In the genomic region with DNA sequence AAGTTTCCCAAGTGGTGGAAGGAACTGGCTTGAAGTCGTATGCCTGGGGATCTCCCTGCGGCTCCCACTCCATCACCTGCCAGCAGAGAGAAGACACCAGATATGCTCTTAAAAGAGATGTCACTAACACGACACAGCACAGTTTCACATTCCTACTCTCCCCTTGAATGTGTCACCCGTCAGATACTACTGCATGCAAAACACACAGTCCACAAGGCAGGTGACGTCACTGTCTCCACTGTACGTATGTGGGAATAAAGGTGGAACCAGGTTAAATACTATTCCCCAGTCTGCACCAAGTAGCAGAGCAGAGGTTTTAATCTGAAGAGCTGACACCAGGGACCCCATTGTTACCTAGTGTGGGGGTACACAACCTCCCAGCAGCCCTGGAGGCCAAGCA, we compare ENCODE assay signal across 20 mouse cellular contexts. TPM values are rescaled to one million over a fixed set of nuclear protein-coding genes. Genes with fewer than 3 reads are reported as not detected.
DNase-seq lines count a peak whose midpoint lies in the region; ATAC-seq and TF ChIP-seq lines count a peak whose summit lies in the region.
"Had no signal": no experiment of that assay in that cellular context is flagged by ENCODE, and none has a peak within 500 bp of the region (broad histone marks: within the 10 kb centered on the region; RNA-seq: fewer than 3 reads in every experiment).

No protein-coding gene starts in this region.

- in situ Hi-C loops in CH12.LX (cut with MboI; ENCODE audit: low pct_ligation_motif_present, low pct_unique_long_range_greater_than_20kb, low sequenced_read_pairs) = no loop called here

- H3K4me1 ChIP-seq in heart, embryonic 11.5 days (ENCODE audit: control insufficient read depth, insufficient read depth, low read length) = no peaks in the 10 kb centered on the region
- H3K4me1 ChIP-seq in CH12.LX (ENCODE audit: control insufficient read depth in 1 of 2, insufficient read depth in 2 of 2) = peaks cover 17 to 49% of the 10 kb centered on the region in 2 experiments

- H3K36me3 ChIP-seq in heart, embryonic 11.5 days (ENCODE audit: control insufficient read depth, insufficient read depth, low read length) = peaks cover 10% of the 10 kb centered on the region
- peaks cover 11 to 26% of the 10 kb centered on the region in 2 experiments for H3K36me3 ChIP-seq in CH12.LX (replicated peaks in 1 of 2; ENCODE audit: control insufficient read depth in 1 of 2, insufficient read depth in 1 of 2, low read length in 1 of 2)

- H3K9me3 ChIP-seq in heart, embryonic 11.5 days (replicated peaks; ENCODE audit: control insufficient read depth, low read length) = no peaks in the 10 kb centered on the region
- H3K9me3 ChIP-seq in CH12.LX (replicated peaks; ENCODE audit: low read length) = peaks cover 7% of the 10 kb centered on the region
- H3K9me3 ChIP-seq: G1E had no signal

- no peak overlapping the region for H3K9ac ChIP-seq in heart, embryonic 11.5 days (ENCODE audit: low read depth, low read length)
- no peak overlapping the region for H3K9ac ChIP-seq in CH12.LX (ENCODE audit: insufficient read depth, low read depth)

- no peak for TF ChIP-seq CTCF in CH12.LX (conservative IDR thresholded peaks at IDR 0.05 in 1 of 2, IDR thresholded peaks at IDR 0.05 in 1 of 2; ENCODE audit: low read depth in 2 of 2, low read length in 2 of 2)

- H3K79me2 ChIP-seq in CH12.LX (replicated peaks; ENCODE audit: control insufficient read depth, extremely low read depth, insufficient read depth, poor library complexity, severe bottlenecking) = no peaks in the 10 kb centered on the region

- DNase-seq in heart, adult 9 months (ENCODE audit: low spot score in 2 of 2) = no peak
- DNase-seq in CH12.LX (ENCODE audit: extremely low read depth) = no peak
- DNase-seq in kidney, adult 18-20 months = no peak
- DNase-seq: adrenal gland, adult 2 months; adrenal gland, adult 8-10 months; adrenal gland, postnatal 10 days; adrenal gland, postnatal 14 days; adrenal gland, postnatal 25 days; adrenal gland, postnatal 36 days; B cell, adult 2 months; cerebellum, adult 11 months; cerebellum, adult 11-12 months; cerebellum, adult 18-20 months; cerebellum, adult 2 months had no signal

- no peak for TF ChIP-seq POLR2A in CH12.LX (IDR thresholded peaks at IDR 0.05; ENCODE audit: low read depth, low read length)

- H3K27ac ChIP-seq in heart, embryonic 11.5 days (ENCODE audit: low read depth, low read length) = no peak overlapping the region
- no peak overlapping the region for H3K27ac ChIP-seq in CH12.LX (ENCODE audit: insufficient read depth, low read depth)

- H3K27me3 ChIP-seq in heart, embryonic 11.5 days (ENCODE audit: control insufficient read depth, insufficient read depth, low read length) = no peaks in the 10 kb centered on the region
- no peaks in the 10 kb centered on the region for H3K27me3 ChIP-seq in CH12.LX (replicated peaks)
- H3K27me3 ChIP-seq: Patski had no signal

- dilution Hi-C loops in CH12.LX (cut with MboI; ENCODE audit: extremely low pct_ligation_motif_present, extremely low pct_unique_long_range_greater_than_20kb, low sequenced_read_pairs) = no loop called here

- H3K4me2 ChIP-seq in heart, embryonic 11.5 days = no peak overlapping the region
- peak overlapping the region; percentile 52; the same call in 1 of the 2 replicates for H3K4me2 ChIP-seq in CH12.LX (ENCODE audit: insufficient read depth, low read depth, poor library complexity, severe bottlenecking)

- peak; percentile 55; the same call in 1 of the 2 replicates for TF ChIP-seq EP300 in CH12.LX (IDR thresholded peaks at IDR 0.05; ENCODE audit: low read length)

- no peak for TF ChIP-seq RAD21 in CH12.LX (IDR thresholded peaks at IDR 0.05; ENCODE audit: low read depth, low read length)

- ATAC-seq in heart, embryonic 11.5 days (replicated peaks; ENCODE audit: insufficient number of reproducible peaks, low FRiP score, low TSS enrichment) = 0 out of 2 replicates have a peak, but pooled peaks have one; percentile 10
- ATAC-seq: activated CD4-positive, CD25-positive, alpha-beta regulatory T cell, adult 4 months; CD4-positive, CD25-positive, alpha-beta regulatory T cell, adult 4 months; Patski had no signal

- WGBS in heart, embryonic 11.5 days (ENCODE audit: insufficient replicate concordance) = 48% methylated on average over 6 of the region's 6 CpGs

- H3K4me3 ChIP-seq in heart, embryonic 11.5 days (ENCODE audit: low read depth, low read length) = no peak overlapping the region
- no peak overlapping the region for H3K4me3 ChIP-seq in CH12.LX (replicated peaks in 1 of 3; ENCODE audit: low read depth in 2 of 3, low read length in 2 of 3, poor library complexity in 1 of 3)

TF ChIP-seq in CH12.LX, 34 proteins besides CTCF, POLR2A, EP300 and RAD21:
- TF ChIP-seq USF1 (IDR thresholded peaks at IDR 0.05; ENCODE audit: low read depth, low read length) (no peak), PAX5 (IDR thresholded peaks at IDR 0.05; ENCODE audit: low read length) (no peak), MYC (IDR thresholded peaks at IDR 0.05; ENCODE audit: low read depth, low read length) (no peak), KAT2A (IDR thresholded peaks at IDR 0.05; ENCODE audit: insufficient replicate concordance, low read length) (no peak), ZNF384 (IDR thresholded peaks at IDR 0.05; ENCODE audit: low read depth, low read length) (no peak), BHLHE40 (IDR thresholded peaks at IDR 0.05; ENCODE audit: low read depth, low read length) (peak; percentile 83), GABPA (IDR thresholded peaks at IDR 0.05; ENCODE audit: insufficient replicate concordance, low read depth, low read length) (no peak), POLR2AphosphoS2 (IDR thresholded peaks at IDR 0.05; ENCODE audit: low read depth, low read length) (no peak), MAZ (IDR thresholded peaks at IDR 0.05; ENCODE audit: low read depth, low read length) (no peak), NELFE (IDR thresholded peaks at IDR 0.05; ENCODE audit: low read depth, low read length) (no peak), HCFC1 (IDR thresholded peaks at IDR 0.05; ENCODE audit: low read depth, low read length) (no peak), E2F4 (IDR thresholded peaks at IDR 0.05; ENCODE audit: insufficient replicate concordance, low read depth, low read length) (no peak), JUN (IDR thresholded peaks at IDR 0.05; ENCODE audit: insufficient read depth, low read depth, low read length) (peak; percentile 79), MXI1 (IDR thresholded peaks at IDR 0.05; ENCODE audit: low read depth, low read length) (0 out of 2 replicates have a peak, but pooled peaks have one; percentile 39), CHD1 (IDR thresholded peaks at IDR 0.05; ENCODE audit: low read depth, low read length) (no peak), IRF4 (IDR thresholded peaks at IDR 0.05; ENCODE audit: low read depth, low read length) (peak; percentile 49; the same call in 1 of the 2 replicates), SMC3 (IDR thresholded peaks at IDR 0.05; ENCODE audit: low read depth, low read length) (peak; percentile 16; the same call in 1 of the 2 replicates), ZMIZ1 (IDR thresholded peaks at IDR 0.05; ENCODE audit: low read depth, low read length) (no peak), UBTF (IDR thresholded peaks at IDR 0.05; ENCODE audit: low read depth, low read length) (no peak), CHD2 (IDR thresholded peaks at IDR 0.05; ENCODE audit: low read length) (0 out of 2 replicates have a peak, but pooled peaks have one; percentile 3), USF2 (conservative IDR thresholded peaks at IDR 0.05; ENCODE audit: low read depth, low read length) (no peak), ELF1 (IDR thresholded peaks at IDR 0.05; ENCODE audit: low read depth, low read length) (no peak), TBP (conservative IDR thresholded peaks at IDR 0.05; ENCODE audit: low read depth, low read length) (no peak), ETS1 (conservative IDR thresholded peaks at IDR 0.05; ENCODE audit: low read depth, low read length) (peak; percentile 73), MEF2A (IDR thresholded peaks at IDR 0.05; ENCODE audit: borderline replicate concordance, low read depth, low read length) (peak; percentile 53; the same call in 1 of the 2 replicates), TCF12 (IDR thresholded peaks at IDR 0.05; ENCODE audit: low read depth, low read length) (no peak), MAFK (IDR thresholded peaks at IDR 0.05; ENCODE audit: insufficient replicate concordance, low read length) (no peak), RCOR1 (conservative IDR thresholded peaks at IDR 0.05; ENCODE audit: low read depth, low read length) (0 out of 2 replicates have a peak, but pooled peaks have one; percentile 37), MAX (IDR thresholded peaks at IDR 0.05; ENCODE audit: low read length) (no peak; the same call in 1 of the 2 replicates), JUND (conservative IDR thresholded peaks at IDR 0.05; ENCODE audit: low read depth, low read length) (peak; percentile 73), NRF1 (IDR thresholded peaks at IDR 0.05; ENCODE audit: low read depth, low read length) (no peak), ZKSCAN1 (IDR thresholded peaks at IDR 0.05; ENCODE audit: borderline replicate concordance, low read depth, low read length) (no peak), ZC3H11A (IDR thresholded peaks at IDR 0.05; ENCODE audit: low read depth, low read length) (no peak), SIN3A (IDR thresholded peaks at IDR 0.05; ENCODE audit: low read length) (no peak)

RNA-seq across cellular contexts. Expression of a gene that starts 7.5 kb away (rescaled TPM):
- 0.25 and 0.43 TPM in 2 replicates for polyA plus RNA-seq in heart, embryonic 11.5 days (2014; fragmentation: Nextera tagmentation; extraction: Ambion mirVana)
- total RNA-seq in CH12.LX (2012; rRNA removed) (20.6 and 27.9 TPM in 2 replicates), CH12.LX (2014; rRNA removed) (12.3 and 14.3 TPM in 2 replicates)
- 9.3 and 11.0 TPM in 2 replicates for polyA plus RNA-seq in CH12.LX (2012; ENCODE audit: insufficient read length, low read depth)
- total RNA-seq: MEL had no signal
- polyA plus RNA-seq: activated CD4-positive, CD25-positive, alpha-beta regulatory T cell, adult 4 months; G1E had no signal

RNA-seq across cellular contexts. Expression of a gene that starts 12.1 kb away (rescaled TPM):
- polyA plus RNA-seq in heart, embryonic 11.5 days (2014; fragmentation: Nextera tagmentation; extraction: Ambion mirVana) = 99.7 and 101 TPM in 2 replicates
- 47.3 and 67.7 TPM in 2 replicates for total RNA-seq in CH12.LX (2012; rRNA removed)
- 44.9 and 45.3 TPM in 2 replicates for total RNA-seq in CH12.LX (2014; rRNA removed)
- 82.9 and 93.2 TPM in 2 replicates for polyA plus RNA-seq in CH12.LX (2012; ENCODE audit: insufficient read length, low read depth)

RNA-seq across cellular contexts. Expression of a gene that starts 15.0 kb away (rescaled TPM):
- 0.66 and 0.80 TPM in 2 replicates for polyA plus RNA-seq in heart, embryonic 11.5 days (2014; fragmentation: Nextera tagmentation; extraction: Ambion mirVana)
- total RNA-seq in CH12.LX (2012; rRNA removed) = 43.6 and 46.2 TPM in 2 replicates
- total RNA-seq in CH12.LX (2014; rRNA removed) = 54.3 and 57.8 TPM in 2 replicates
- 37.0 and 39.5 TPM in 2 replicates for polyA plus RNA-seq in CH12.LX (2012; ENCODE audit: insufficient read length, low read depth)
- polyA plus RNA-seq: adrenal gland, adult 2 months had no signal

Comparison
In these comparisons a context has a peak if more than half of its experiments do, and no peak if none do; other contexts are left out.
1. RNA of a gene that starts 15.0 kb away (polyA plus RNA-seq): 37.0 to 39.5 TPM in CH12.LX; 0.66 to 0.80 TPM in heart, embryonic 11.5 days; every median in the first group is over 10 times any median in the second.